Mouse (Mus musculus) lung, postnatal 4 days (tissue): ENCODE measurements at regions not wholly inside any gene's neighbourhood (a gene's known extent, or its start where the extent isn't known, plus 50 kb on each side); places are given as distances from the start of the nearest gene placed in this dataset.

ENCODE experiments used
- DNase-seq, 2 experiments: peaks; one replicate each; pipeline ENCODE4 v3.0.0; 2021

DNA sequence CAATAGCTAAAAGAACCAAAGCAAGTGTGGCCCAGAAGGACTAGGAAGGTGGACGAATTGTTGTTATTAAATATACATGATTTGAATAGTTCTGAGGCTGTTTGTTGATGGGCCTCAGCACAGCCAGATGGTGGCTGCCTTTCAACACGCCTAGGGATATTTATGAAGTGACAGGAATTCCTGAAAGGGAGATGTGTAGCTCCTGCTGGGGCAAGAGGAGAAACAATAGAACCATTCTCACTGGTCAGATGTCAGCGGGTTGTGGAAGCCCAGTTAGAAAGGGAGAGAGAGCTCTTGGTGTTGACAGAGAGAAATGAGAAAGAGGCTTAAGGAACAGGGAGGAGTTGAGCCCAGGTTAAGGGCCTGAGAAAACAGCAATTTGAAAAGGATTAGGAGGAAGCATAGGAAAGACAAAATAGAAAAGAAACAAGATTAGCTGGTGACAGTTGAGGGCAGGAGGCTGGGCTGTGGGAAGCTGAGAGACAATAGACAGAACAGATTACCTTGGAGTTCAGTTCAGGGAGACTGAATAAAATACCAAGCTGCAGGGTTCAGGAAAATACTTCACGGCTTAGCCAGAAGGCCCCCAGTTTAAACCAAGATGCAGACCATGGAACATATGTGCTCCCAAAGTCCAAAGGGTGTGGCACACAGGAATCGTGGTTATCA, 174.7 kb upstream of the Ptbp2 start:
- DNase-seq = peak; percentile 25 to 49

DNA sequence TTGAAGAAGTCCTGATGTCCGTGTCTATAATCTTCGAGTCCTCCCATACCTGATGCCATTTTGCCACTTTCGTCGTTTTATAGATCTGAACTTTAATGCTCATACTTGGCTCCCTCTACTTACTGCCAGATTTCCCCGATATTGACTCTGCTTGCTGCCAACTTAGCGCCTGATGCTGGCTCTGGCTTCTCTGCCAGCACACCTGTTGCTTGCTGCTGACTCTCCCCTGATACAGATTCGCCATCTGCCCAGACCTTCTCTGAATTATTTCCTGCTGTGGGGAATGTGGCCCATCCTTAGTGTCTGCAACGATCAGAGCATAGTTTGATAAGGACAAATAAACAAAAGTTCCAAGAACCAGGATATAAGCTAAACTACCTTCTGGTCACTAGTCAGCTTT, 173.3 kb upstream of the Ptbp2 start:
- no peak for DNase-seq

DNA sequence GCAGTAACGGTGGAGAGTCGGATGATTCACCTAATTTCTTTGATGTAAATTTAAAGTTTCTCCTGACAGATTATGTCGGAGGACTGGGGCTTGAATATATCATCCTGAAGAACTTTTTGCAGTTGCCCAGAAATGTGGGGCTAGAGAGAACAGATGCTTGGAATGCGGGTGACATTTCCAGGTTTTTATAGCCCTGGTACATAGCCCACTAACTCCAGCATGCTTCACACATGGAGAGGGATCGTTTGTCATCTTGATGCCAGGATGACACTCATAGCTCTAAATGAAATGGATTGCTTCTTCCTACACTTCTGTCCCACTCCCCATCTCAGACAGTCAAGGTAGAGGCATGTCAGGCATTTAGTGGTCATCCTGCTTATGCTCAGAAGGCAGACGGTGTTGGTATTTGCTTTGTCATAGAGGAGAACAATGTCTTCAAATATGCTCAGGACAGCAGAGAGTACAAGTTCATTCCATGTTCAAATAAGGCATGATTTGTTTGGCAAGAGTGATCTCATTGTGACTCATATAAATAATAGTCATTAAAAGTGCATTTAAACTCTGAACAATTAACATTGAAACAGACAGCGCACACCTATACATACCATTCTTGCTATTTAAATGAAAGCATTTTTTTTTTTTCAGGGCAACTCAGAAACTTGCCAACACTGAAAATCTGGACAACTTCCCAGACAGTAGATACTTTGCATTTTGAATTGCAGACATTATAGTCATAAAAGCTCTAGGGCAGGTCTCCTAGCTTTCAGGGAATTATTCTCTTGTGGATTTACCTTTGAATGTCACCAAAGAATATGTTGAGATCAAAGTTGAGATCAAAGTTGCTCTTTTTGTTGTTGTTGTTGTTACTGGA, 171.7 kb upstream of the Ptbp2 start:
- DNase-seq = no peak

DNA sequence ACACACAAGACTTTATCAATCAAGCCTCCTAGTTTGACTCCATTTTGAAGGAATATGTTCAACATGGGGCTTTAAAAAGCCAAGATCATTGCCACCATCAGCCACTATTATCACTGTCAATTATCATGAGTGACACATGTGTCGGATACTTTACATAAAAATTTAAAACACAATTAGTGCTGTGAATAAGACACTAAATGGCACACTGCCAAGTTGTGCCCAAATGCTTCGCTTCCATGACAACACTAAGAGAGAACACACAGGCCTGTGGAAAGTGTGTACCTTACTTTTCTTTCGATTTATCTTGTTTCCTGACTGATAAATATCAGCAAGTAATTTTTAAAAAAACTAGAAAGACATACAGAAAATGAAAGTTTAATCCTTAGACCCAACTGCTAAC, 166.5 kb upstream of the Ptbp2 start:
- DNase-seq = no peak

DNA sequence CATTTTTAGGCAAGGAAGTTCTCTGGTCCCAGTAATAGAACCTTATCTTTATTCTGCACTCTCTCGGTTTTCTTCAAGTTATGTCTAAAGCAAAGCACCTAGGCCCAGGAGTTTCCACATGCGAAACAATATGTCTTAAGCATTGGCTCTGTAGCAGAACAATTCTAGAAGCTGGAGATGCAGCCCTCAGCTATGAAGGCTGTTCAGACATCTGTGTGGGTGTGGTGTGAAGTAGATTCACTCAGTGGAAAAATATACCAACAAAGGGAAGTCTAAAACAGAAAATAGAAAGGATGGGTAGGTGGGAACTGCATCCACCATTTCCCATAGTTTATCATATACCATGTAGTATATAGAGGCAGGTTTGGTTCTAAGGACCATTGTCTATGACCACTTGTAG, 165.8 kb upstream of the Ptbp2 start:
- DNase-seq = no peak

DNA sequence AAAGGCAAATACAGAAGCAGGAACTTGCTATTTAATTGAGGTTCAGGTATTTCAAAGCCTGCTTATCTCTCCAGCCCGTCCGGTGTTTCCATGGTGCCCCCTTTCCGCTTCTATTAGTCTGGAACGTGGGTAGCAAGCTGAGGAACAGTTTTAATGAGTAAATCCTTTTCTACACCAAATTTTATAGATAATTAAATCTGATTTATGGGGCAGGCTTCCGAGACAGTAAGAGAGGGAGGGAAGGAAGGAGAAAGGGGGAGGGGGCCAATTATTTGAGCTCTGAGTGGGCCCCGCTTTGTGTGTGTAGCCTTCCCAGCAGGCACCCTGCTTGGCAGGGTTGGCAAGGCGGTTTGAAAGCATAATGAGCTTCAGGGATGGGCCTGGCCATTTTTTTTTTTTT, 165.4 kb upstream of the Ptbp2 start:
- DNase-seq = no peak

DNA sequence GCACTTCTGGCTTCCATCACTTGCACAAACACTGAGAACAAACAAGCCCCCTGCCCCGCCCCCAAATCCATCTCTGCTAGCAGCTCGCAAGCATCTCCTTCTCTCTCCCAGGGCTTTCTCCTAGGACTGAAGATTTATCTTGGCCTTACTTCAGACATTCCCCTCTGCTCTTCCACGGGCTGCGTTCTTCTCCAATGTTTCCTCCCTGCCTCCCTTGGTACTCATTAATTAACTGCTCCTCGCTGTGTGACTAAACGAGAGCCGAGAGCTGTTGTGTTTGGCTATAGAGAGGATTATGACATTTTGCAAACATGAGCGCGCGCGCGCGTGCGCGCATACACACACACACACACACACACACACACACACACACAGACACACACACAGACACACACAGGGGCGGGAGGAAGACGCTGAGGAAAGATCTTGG, 164.8 kb upstream of the Ptbp2 start:
- DNase-seq = peak; percentile 53 to 78

DNA sequence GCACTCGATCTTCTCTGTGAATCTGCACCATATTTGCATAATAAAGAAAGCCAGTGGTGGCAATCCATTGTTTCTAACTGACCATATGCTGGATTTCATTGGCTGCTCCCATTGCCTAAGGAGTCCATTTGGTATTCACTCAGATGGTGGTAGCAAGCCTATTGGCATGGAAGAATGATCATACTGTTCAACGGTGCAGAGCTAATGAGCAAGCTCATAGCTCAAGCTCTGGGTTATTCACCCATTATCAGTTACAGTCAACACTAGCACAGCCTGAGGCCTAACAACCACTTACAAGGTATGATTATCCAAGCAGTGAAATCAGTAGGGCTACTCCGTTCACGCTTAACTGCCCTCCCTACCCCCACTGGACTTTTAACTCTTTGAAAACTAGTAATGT, 162.9 kb upstream of the Ptbp2 start:
- DNase-seq = no peak

DNA sequence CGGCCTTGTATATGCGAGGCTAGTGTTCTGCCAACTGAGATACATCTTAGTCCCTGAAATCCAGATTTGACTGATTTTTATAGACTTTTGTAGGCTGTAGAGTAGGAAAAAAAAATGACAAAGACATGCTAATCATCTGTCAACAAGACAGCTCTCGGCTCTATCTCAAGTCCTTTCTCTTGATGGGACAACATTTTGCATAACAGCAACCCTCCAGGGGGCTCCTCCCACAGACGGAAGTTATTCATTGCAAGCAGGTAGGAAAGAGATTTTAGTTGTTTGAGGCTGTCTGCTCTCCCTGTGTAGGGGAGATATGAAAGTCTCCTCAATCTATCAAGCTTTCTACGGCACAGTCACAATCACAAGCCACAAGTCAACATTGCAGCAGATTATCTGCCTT, 159.8 kb upstream of the Ptbp2 start:
- no peak for DNase-seq

DNA sequence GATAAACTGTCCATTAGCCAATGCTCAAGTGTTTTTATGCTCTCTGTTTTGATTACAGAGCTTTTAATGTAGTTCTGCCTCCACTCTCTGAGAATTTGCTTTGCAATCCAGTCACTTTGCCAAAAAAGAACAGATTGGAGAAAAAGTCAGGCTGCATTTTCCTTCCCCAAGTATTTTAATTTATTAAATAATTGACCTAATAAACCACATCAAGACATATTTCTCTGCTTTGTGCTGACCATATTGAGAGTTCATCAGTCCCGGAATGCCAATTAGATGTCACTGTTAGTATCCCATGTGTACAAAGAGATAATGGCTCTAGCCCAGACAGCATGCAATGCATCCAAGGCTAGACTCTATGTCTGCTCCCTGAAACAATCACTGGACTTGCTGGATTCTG, 154.8 kb upstream of the Ptbp2 start:
- no peak for DNase-seq

DNA sequence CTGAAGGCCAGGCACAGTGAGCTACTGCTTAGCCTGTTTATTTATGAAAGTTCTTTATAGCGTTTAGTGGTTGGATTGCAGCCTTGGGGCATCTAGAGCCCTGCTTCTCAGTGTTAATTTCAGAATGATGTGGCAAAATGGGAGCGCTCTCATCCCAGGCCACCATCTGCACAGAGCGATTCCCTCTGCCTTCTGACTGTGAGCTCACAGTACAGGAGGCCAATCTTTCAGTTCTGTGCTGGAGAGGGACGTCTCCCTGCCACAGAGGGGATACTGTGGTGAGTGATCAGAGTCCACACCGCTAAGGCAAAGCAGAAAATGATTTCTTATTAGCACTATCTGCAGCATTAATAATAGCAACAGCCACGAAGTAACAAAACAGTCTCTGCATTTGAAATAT, 154.2 kb upstream of the Ptbp2 start:
- DNase-seq = no peak

DNA sequence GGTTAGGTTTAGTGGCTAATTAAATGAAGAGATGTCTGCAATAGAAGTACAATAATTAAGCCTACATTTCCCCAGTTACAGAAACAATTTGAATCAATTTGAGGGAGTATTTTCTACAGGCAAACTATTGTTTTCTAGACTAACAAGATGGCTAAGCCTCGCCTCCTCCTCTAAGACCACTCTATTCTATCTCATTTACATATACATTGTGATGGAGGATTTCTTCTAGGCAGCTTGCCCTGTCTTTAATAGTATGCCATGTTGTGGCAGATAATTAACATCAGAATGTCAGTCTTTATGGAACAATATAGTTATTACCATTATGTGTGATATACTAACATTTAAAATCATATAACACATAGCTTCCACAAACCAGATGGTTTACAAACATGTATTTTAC, 152.3 kb upstream of the Ptbp2 start:
- no peak for DNase-seq

DNA sequence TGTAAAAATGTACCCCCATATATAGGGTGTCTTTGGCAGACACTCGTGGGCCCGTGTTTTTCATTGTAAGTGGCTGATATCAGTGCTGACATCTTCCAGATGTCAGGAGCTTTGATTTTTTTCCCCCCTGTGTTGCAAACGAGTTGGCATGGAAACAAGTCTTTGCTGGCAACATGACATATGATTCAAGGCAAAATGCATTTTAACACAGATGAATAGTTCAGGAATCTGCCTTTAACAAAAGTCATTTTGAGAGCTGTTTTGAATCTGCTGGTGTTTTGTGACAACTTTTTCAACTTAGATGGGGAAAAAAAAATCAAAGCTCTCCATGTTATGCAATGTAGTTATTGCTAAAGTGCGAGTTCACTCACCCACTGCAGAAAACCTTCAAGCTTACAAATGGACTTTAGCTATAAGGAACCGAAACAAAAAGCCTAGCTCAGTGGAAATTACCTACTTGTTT, 148.8 kb upstream of the Ptbp2 start:
- DNase-seq = peak in 1 of 2 experiments; percentile 52

DNA sequence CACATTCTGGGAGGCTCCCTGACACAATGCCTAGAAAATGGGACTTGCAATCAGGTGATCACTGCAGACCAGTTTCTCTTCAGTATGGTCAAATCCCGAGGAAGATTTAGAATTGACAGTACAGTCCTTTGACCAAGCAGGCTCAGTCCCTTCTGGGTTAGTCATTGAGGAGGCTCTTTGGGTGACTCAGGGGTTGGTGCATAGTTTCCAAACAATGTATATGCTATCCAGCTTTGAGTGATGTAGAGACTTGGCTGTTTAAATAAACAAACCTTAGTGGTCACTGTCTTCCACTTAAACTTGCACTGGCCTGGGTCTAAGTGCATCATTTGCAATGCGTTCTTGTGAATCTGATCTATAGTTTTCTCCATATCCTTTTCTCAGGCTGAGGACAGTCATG, 144.0 kb upstream of the Ptbp2 start:
- no peak for DNase-seq

DNA sequence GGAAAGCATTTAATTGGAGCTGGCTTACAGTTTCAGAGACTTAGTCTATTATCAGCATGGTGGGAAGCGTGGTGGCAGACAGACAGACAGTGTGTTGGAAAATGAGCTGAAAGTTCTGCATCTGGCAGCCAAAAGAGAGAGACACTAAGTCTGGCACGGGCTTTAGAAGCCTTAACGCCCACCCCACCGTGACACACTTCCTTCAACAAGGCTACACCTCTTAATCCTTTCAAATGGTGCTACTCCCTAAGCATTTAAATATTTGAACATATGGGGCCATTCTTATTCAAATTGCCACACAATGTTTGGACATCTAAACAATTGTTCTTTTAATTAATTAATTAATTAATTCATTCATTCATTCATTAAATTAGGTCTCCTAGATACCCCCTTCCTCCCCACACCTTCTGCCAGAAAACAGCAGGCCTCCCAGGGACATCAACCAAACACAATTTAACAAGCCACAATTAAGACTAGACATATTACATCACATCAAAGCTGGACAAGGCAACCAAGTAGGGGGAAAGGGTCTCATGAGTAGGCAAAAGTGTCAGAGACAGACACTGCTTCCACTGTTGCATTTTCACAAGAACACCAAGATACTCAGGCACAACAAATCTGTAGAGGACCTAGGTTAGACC, 135.4 kb upstream of the Ptbp2 start:
- no peak for DNase-seq

DNA sequence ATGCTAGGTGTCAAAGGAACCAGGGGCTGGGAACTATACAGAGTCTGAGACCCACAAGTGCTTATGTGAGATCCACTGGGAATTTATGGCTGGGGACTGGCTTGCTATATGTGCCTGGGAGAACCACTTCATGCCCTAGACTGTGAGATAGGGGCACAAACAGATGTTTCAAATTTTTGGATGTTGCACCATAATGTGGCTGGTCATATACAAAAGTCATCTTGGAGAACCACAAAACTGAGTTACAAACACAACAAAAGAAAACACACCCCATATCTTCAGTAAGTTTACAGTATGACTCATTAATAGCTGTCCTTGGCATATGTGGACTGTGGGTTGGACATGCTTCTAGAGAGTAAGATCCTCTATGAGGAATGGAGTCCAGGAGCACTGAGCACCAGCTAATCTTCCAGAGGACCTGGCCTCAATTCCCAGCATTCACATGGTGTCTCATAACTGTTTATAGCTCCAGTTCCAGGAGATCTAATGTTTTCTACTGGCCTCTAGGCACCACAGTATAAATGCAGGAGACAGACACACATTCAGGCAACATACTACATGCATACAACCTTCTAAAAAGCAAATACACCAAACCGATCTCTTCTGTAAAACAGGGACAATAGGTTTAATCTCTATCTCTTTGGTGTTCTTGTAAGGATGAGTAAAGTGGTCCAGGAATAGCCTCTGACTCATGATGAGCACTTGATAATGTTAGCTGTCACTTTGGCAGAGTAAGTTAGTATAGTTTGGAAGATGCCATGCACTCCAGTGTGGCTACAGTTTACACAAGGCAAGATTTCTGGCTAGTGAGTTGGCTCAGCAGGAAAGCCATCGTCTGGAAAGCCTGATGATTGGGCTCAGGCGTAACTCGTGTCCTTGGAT, 132.0 kb upstream of the Ptbp2 start:
- no peak for DNase-seq

DNA sequence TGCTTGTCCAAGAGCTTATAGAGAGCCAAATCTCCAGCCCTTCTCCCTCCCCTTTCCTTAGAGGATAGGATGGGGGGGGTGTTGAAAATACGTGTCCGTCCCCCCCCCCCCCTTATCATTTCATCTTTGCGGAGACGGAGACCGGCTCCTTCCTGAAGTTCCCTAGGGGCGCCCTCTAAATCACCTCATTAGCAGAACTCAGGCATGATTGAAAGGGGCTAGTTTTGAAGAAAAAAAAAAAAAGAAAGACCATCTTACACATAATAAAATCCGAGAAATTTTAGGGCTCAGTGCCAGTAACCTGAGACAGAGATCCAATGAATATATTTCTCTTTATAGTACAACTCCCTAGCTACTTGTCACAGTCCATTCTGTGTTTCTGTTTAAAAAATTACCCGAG, 127.3 kb upstream of the Ptbp2 start:
- DNase-seq = no peak

DNA sequence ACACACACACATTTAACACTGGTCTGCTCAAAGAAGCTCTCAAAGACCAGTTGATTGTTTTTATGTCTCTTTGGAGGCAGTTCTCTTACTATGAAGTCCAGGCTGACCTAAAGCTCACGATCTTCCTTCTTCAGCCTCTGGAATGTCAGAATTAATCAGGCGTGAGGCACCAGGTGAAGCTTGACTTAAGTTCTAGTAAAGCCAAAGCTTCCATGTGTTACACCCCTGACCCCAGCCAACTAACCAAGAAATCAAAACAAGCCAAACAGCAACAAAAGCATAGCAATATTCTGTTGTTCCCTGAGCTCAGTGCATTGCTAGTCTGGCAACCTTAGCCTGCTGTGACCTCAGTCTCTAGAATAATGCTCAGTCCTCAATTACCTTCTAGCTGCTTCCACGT, 120.0 kb upstream of the Ptbp2 start:
- no peak for DNase-seq

DNA sequence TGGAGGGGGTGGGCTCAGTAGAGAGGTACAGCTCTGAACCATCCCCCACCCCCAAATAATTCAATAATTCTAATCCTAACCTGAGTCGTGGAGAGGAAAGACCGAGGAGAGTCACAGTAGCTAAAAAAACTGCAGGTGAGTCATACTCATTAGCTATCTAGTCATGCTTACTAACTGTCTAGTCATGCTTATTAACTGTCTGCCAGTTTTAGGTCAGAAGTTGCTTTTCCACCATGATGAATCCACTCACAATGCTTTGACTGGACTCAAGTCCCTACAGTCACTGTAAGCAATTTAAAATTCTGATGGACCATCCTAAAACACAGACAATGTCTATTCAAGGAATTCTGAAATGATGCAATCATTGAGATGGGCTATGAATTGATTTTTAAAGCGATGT, 110.9 kb upstream of the Ptbp2 start:
- no peak for DNase-seq

DNA sequence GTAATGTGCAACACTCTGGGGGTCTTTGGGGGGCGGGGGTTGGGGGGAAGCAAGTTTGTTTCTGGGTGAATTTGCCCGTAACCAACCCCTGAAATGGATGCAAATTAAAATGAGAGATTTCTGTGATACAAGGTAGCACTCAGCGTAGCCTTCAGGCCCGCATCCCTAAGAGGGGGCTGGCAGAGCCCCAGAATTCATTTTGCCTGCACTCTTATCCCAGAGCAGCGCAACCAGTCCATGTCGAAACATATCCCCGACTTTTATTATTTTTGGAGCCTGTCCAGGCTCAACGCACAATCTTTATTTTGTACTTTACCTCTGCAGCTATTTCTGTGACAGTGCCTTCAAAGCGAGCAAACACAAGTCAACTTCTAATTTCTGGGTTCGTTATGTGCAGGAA, 109.8 kb upstream of the Ptbp2 start:
- peak in 1 of 2 experiments; percentile 21 for DNase-seq

DNA sequence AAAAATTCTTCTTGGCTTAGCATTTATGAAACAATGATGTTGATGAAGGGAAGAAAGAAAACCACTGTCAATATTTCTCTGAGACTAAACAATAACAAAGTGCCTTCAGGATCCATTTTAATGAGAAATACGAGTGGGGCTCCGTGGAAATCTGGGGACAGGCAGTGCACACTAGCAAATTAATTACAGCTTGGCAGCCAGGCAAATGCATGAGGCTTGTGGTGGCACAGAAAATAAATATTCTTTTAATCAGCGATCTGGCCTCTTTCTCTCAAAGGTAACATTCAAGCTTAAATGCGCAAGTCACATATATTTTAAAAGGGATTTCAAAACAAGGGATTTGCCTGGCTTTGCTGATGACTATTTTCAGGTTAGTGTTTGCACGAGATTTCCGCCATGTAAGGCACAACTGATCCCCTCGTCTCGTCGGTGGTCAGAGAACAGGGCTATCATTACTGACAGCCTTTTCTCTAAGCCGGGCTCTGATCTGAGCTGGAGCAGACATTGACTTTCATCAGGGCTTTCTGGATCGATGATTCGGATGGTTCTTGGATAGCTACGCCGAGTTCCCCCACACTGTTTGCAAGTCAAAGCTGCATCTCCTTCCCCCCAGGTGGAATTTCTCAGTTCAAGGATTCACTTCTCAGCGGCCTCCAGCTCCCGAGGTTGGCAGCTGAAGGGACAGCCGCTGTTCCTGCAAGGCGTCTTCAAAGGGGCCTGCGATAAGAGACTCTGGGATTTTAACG, 109.1 kb upstream of the Ptbp2 start:
- no peak for DNase-seq

DNA sequence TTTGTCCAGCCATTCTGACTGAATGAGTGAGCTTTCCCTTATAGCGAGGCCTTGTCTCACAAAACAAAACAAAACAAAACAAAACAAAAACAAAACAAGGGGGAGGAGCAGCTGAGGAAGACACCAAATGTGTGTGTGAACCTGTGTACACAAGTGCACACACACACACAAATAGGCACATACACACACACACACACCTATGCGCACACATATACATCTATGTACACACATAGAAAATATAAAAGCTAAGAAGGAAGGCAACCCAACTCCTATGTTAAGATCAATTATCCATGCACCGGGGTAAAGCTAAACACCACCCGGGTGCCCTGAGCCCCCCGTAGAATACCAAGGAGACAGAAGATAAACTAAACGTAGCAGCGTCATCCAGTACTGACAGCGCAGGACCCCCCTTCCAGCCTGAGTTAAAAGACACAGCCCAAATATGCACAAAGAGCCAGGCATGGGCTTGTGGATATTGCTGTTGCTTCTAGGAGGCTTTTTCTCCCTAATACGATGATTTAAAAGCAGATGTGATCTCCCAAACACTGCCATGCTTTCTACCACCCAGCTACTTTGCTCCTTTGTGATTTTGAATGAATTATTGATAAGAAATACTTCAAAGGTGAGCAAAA, 108.4 kb upstream of the Ptbp2 start:
- no peak for DNase-seq
